Mouse (Mus musculus): ENCODE measurements around the gene Slc30a1. TPM values are rescaled to one million over a fixed set of nuclear protein-coding genes. Genes with fewer than 3 reads are reported as not detected.
A peak's percentile ranks its signal among the peaks of the same experiment; 100 is the strongest.

Slc30a1 gene
- total RNA-seq (2021) (10 to 100 TPM; 18.4 to 19.3 TPM), polyA plus RNA-seq (2012; rRNA removed) (16.7 and 17.6 TPM in 2 replicates)
- long read RNA-seq, full-length matches to known transcripts: 6 of 7 reads
- long read RNA-seq, partial matches to known transcripts: 0 of 7 reads
- long read RNA-seq, other reads (novel, unspliced or antisense): 1 of 7 reads

DNA sequence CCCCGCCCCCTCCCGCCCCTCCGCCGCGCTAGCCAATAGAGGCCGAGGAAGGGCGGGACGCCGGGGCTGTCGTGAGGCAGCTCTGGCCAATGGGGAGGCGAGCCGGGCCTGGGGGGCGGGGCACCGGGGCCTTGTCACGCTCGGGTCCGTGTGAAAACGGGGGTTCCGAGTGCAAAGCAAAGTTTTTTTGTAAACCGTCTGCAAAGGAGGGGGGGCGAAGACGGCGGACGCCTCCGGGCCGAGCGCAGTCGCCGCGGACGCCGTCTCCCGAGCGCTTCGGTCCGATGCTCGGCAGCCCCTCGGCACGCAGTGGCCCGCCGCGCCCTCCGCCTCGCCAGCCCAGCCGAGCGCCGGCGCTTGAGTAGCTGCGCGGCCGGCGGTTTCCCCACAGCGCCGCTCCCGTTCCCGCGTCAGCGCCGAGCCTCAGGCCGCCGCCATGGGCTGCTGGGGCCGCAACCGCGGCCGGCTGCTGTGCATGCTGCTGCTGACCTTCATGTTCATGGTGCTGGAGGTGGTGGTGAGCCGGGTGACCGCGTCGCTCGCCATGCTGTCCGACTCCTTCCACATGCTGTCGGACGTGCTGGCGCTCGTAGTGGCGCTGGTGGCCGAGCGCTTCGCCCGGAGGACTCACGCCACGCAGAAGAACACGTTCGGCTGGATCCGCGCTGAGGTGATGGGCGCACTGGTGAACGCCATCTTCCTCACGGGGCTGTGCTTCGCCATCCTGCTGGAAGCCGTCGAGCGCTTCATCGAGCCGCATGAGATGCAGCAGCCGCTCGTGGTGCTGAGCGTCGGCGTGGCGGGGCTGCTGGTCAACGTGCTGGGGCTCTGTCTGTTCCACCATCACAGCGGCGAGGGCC is at the start of gene Slc30a1:
Gene Slc30a1 (plus strand): TSS at position 197 of the 860 bp plus-strand sequence.
- DNase-seq: peak; percentile 99

DNA sequence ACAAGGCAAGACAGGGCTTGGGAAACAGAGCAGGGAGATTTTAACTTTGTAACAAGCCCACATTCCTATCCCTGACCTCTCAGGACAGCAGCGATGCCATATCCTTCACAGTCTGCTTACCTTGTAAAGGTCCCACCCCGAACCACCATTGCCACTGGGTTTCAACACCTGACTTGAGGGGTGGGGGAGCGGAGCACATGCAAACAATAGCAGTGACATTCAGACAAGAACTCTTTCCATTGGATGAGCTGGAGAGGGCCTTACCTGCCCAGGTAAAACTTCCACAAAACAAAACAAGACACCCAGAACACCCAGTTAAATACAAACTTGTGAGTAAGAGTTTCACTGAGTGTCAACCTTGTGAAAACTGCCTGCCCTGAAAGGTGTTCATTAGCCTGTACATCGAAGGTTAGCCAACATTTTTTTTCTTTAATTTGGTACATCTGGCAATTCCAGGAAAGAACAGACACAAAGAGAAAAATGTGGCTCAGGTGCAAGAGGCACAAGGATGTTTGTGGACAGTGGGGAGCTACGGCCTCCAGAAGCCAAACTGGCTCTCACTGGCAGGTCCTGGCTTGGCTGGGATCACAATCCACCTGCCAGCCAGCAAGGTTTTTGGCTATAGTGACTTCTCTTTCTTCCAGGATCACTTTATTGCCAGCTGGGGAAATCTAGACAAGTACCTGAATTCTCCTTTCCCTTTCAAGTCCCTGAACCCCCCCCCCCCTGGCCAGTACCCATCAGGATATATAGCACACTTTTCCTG is 49.5 kb upstream of the Slc30a1 start:
- DNase-seq: no peak

DNA sequence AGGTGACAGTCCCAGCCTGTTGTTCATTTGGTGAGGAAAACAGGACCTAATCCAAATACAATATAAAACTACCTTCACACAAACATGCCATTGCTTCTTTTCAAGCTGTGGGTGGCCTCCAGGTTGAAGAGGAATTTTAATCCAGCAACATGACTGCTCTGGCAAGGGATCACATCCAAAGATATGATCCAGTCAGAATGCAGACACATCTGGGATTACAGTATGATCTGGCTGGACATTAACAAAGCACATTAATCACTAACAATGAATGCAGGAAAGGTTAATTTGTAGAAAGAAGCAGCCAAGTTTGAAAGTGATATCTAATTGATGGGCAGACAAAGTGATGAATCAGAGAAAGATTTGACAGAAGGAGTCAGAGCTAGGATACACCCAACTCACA is 48.4 kb upstream of the Slc30a1 start:
- no peak for DNase-seq

DNA sequence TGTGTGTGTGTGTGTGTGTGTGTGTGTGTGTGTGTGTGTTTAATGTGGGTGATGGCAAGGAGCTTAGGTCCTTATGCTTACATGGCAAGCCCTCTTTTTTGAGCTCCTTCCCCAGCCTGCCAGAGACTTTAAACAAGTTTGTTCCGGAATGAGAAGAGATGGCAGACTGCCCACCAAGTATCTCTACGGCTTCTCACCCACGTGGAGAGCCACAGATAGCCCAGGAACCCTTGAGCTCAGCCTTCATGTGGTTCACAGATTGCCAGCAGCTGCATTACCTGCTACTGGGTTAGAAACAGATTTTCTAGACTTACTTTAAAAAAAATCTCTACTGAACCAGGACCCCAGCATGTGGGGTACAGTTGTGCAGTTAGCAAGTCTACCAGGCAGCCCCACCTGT is 46.7 kb upstream of the Slc30a1 start:
- no peak for DNase-seq

DNA sequence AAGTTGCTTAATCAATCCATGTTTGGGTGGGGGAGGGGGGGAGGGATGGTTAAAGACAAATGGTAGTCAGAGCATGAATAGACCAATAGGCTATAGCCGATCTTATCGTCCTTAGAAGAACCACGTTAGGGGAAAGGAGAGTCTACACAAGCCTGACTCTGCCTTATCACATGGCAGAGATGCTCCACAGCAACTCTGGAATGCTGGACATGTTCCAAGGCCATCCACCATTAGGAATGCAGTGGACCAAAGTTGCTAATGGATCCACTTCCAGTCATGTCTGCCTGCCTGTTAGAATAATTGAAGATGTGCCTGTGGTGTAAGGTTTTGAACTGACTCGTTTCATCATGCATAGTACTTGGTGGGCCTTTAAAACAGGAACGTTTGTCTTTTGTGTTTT is 45.3 kb upstream of the Slc30a1 start:
- DNase-seq: peak; percentile 45

DNA sequence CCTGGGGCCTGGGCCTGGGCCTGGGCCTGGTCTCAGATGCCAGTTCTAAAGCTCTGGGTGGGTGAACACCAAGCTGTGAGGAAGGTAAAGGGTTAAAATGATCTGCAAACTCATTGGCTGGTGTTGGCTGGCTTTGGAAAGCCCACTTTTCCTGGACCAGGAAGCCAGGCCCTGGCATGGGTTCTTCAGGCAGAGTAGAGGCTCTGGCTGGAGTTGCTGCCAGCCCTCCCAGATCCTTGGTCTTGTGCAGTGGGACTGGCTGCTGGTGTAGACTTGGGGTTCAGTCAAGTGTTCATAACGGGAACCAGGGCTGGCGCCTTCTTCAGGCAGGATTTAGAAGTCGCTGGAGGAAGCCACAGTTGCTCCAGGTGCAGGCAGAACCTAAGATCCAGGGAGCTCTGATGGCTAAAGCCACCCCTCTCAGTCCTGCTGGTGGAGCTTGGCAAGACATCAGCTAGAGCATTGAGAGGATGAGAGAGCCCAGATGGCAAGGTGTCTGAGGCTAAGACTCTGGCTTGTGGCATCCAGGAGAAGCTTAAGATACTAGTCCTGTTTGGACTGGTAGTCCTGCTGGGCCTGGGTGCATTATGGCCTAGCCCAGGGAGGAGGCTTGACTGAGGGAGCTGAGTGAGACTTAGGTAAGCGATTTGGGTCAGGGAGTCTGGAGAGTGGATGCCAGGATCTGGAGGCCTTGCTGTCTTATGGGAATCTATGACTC is 42.6 kb upstream of the Slc30a1 start:
- DNase-seq: no peak

DNA sequence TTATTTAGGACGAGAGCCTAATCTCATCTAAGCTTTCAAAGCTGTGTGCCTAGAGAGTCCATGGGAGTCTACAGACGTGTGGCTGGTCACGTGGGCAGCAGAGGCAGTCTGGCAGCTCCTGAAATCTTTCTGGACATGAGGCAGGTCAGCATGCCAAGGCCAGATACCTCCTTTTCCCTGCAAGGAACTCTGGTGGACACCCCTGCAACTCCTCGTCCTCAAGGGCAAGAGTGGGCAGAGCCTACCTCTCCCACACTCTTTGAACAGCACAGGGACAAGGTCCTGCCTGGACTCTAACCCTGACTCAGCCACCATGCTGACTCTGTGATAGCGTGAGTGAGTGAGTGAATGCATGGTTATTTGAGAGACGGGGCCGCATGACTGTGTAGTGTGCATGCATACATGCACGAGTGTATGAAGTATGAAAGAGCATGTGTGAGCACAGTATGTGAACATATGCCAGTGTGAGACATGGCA is 42.0 kb upstream of the Slc30a1 start:
- no peak for DNase-seq

DNA sequence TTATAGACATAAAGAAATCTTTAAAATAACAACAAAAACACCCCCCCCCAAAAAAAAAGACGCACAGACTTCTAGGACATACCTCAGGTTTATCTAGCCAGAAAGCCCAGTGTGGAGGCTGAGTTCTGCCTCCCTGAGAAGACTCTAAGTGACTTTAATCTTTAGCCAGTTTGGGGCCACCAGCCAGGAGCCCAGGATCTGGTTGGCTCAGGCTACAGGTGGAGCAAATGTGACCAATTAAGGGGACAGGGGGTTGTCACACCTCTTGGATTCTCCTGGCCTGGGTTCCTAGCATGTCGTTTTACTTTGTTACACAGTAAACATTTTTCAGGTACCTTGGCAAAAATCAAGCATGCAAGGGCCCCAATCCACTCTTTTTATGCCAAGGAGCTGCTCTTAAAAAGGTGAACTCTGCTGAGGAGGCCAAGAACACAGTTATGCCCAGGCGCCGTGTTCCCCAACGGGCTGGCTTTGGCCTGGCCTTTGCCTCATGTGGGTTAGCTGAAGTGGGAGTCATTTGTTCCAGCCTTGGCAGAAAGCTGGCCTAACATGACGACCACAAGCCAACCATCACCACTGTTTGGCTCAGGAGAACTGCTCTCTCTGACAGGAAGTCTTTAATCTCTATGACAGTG is 34.4 kb upstream of the Slc30a1 start:
- DNase-seq: no peak

DNA sequence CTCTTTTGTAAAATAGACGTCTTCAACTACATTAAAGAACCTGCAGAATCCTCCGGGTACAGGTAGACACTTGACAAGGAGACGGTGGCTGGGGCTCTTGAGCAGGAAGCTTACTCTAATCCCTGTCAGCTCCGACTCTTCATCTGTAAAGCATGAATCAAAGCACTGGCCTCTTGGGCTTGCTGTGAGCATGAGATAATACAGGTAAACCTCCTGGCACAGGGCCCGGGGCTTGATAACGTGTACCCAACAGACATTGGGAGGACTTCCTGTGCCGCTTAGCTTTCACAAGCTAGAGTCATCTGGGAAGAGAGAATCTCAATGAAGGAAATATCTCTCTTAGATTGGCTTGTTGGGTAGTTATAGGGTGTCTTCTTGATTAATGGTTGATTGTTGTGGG is 31.6 kb upstream of the Slc30a1 start:
- DNase-seq: no peak

DNA sequence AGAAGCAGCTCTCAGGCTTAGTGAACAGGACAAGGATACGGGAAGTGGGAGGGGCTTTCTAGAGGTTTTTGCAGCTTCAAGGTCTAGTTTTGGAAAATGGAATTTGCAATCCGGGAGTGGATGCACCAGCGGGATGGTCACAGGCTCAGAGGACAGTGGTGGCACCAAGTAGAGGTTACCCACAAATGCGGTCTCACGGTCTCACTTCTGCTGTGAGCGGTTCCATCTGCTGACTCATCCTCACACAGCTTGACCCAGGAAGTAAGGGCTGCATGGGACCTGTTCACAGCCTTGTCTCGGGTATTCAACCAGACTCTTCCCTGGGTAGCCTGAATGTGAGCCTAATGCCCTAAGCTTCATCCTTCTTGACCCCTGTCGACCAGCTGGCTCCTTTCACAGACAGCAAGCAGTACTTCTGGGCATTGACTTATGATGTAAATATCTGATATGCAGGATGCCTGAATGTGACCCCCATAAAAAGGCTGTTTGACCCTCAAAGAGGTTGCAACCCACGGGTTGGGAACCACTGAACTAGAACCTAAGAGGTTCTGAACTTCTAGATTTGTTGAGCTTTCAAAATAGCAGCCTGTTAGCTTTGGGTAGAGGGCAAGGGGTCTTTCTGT is 30.8 kb upstream of the Slc30a1 start:
- peak; percentile 46 for DNase-seq

DNA sequence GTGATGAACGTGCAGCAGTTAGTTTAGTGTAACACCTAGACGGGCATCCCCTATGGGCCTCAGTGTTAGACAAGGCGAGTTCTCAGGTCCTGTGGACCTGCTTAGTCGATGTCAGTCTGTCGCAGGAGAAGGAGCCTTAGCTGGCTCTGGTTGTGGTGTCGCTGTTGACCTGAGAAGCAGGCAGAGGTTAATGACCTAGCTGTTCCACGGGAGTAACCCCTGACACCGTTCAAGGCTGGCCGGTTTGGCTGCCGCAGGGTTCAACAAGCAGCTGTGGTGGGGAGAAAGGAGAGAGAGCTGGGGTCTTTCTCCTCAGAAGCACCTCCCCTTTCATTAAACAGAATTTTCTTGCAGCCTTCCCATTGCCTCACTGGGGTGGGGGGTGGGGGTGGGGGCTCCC is 28.9 kb upstream of the Slc30a1 start:
- no peak for DNase-seq

DNA sequence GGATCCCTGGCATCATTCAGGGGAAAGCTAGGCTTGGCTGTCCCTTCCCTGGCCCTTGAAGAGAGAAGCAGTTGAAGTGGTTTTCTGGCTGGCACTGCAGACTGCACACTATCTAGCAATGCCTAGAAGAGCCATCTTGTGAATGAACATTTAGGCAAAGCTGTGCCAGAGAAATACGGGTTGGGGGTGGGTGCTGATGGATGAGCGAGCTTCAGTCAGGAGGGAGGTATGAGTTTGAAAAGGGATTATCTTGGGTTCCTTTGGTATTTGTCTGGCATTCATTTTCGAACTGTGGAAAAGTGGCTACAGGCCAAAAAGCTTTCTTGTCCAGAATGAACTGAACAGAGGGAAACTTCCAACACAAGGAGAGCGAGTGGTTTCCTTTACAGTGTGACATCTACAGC is 28.0 kb upstream of the Slc30a1 start:
- no peak for DNase-seq

DNA sequence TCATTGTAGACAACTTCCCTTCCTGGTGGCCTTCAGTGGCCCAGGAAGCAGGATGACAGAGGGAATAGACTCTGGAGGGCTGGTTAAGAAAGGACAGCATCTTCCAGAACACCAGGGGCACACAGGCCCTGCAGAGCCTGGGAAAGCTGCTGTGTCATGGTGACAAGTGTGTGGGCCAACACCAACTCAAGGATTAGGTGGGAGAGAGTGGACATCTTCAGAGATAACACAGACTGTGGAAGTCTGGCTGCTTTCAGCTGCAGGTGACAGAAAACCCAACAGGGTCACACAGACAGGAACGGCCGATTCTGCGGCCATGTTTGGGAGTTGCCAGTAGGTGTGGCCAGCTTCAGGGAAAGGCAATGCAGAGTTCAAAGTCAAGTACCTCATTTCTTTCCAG is 26.3 kb upstream of the Slc30a1 start:
- no peak for DNase-seq

DNA sequence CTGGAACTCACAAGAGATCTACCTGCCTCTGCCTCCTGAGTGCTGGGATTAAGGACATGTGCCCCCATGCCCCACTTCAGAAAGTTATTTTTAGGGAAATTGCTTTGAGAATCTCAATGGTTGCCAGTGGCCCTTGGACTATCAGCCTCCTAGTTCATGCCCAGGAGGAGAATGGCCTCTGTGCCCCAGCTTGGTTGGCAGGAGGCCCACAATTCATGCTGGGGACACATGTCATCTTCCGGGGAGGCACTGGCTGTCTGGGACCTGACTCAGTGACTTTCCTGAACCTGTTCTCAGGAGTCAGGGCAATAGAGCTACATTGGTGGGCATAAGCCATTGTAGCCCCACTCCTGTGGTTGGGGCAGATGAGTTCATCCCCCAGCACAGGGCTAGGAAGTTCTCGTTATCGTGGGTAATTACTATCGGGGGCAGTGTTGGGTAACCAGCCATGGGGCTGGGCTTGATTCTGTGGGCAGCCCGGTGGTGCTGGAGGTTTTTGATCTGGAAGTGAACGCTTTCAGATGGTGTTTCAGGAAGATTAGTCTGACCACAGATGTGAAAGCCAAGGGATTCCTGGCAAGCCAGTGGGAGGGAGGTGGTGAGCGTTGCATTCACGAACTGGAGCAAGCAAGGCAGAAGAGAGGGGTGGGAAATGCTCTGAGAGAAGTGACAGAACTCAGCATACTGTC is 25.5 kb upstream of the Slc30a1 start:
- DNase-seq: no peak

DNA sequence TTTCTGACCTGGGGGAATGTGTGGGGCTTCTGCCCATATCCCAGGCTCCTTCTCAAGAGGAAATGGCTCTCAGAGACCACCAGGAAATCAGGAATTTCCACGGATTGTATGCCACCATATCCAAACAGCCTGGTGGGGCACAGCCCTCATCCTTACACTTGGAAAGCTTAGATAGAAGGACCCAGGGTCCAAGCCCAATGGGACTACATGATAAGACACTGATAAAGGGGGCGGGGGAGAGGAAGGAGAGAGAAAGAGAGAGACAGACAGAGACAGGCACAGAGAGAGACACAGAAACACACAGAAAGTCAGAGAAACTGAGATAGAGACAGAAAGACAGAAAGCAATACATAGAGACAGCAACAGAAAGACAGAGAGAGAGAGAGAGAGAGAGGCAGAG is 24.9 kb upstream of the Slc30a1 start:
- DNase-seq: no peak

DNA sequence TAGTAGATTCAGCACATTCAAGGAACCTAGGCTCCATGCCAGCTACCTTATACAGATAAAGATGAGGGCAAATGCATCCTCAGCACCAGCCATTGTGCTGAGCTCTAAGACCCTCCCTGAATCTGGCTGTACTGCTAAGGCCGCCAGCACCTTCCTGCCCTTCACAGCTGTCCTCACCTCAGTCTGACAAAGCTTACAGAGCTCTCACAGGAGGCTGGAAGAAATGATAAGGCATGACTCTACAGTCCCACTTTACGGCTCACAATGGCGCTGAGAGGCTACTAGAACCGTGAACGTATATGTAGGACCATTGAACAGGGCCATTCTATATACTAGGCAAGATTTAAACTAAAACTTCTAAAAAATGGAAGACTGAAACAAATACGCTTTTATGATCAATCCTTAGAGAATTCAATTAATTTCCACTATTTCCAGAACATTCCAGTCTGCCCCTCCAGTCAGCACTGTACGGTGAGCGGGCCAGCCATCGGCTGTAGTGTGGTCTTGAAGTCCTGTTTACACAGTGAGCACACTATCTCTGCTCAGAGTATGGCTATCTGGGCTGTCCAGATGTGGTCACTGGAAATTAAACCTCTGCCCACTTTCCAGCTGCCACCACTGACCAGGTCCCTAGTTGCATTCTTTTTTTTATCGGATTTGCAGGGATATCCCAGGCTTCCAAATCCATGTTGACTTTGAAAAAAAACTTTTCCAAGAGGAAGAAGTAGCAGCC is 23.9 kb upstream of the Slc30a1 start:
- DNase-seq: no peak

DNA sequence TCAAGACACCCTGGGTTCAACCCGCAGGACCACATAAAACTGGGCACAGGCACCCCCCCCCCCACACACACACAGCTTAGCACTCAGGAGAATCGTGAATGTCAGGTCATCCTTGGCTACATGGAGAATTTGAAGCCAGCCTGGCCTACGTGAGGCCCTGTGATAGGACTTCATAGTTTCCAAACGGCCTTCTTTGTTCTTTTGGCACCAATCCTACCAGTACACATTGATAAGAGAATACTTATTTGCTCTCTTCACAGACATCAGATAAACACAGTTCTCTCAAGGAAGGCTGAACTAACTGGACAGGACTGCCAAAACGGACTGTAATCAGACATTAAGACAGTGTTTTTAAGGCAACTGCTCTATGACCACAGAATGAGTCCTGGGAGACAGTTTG is 22.9 kb upstream of the Slc30a1 start:
- DNase-seq: no peak

DNA sequence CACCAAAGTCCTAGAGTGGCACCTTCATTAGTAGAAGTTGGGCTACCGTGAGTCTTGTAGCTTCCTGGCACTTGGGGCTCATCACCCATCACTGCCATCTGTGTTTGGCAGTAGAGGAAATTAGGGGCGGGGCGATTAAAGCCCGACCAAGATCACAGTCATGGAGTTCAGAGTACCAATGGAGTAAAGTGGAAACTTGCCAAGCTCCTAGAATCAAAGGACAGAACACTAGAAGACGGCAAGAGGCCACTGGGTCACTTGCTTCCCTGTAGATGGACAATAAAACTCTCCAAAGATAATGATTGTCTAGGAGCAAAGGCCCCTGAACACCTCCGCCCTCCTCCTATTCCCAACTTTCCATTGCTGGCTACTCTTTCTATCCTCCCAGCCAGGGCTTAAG is 14.7 kb upstream of the Slc30a1 start:
- no peak for DNase-seq

DNA sequence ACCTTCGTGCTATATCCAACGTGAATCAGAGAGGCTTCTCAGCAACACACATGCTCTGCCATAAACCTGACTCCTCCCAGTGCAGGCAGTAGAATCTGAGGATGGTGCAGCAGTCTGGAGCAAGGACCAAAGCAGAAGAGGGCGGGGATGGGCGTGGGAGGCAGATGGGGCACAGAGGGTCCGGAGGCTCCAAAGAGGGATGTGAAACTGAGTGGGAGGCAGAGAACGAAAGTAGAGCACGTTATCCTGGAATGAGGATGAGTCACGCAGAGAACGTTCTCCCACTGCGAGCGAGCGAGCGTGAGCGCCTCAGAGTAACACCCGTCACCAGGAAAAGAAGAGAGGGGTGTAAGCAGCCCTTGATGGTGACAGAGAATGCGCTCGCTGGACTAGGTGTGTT is 12.2 kb upstream of the Slc30a1 start:
- peak; percentile 44 for DNase-seq

DNA sequence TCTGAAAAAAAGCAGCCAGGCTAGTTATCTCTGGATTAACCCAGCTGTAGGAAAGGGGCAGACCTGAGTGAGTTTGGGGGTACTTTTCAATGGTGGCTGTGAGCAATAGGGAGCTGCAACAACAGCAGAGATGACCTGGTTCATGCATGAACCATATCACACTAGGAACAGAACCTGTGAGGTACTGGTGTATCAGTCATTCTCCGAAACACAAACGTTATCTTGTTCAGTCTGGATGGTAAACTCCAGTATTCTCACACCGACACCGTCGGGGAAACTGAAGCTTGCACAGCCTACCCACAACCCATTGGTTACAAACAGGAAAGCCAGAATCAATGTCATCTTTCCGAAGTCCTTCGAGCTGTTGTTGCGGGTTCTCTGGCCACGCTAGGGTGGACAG is 11.7 kb upstream of the Slc30a1 start:
- no peak for DNase-seq
